Mouse (Mus musculus) forebrain, embryonic 14.5 days (tissue): ENCODE measurements at regions not wholly inside any gene's neighbourhood (a gene's known extent, or its start where the extent isn't known, plus 50 kb on each side); places are given as distances from the start of the nearest gene placed in this dataset.

Experiments used
- ATAC-seq: fragments of 200-750 bp; cut with Nextera tagmentation; 2 replicates; pipeline ENCODE4 v1.8.0; 2017; ENCODE audit warnings: mild to moderate bottlenecking, moderate library complexity
- DNase-seq: peaks from one replicate; pipeline ENCODE4 v3.0.0-alpha.2; 2015; ENCODE audit warnings: low spot score
- H3K27ac ChIP-seq: fragments of 300-500 bp; sonication (generic); 2 replicates; pipeline ENCODE4 v1.5.1; 2014; ENCODE audit warnings: low read depth, mild to moderate bottlenecking, control low read depth, low read length, moderate library complexity
- H3K27me3 ChIP-seq: fragments of 300-500 bp; sonication (generic); replicated peaks from 2 replicates; pipeline ENCODE4 v1.6.1; 2014; ENCODE audit warnings: low read length, control low read depth, mixed read lengths; ENCODE audit not compliant: control insufficient read depth, insufficient read depth
- H3K36me3 ChIP-seq: fragments of 300-500 bp; sonication (generic); 2 replicates; pipeline ENCODE4 v1.6.1; 2014; ENCODE audit warnings: low read length, control low read depth; ENCODE audit not compliant: control insufficient read depth, insufficient read depth
- H3K4me1 ChIP-seq: fragments of 300-500 bp; sonication (generic); 2 replicates; pipeline ENCODE4 v1.6.1; 2014; ENCODE audit warnings: antibody characterized with exemption, low read length, control low read depth; ENCODE audit not compliant: control insufficient read depth, insufficient read depth
- H3K4me2 ChIP-seq: fragments of 300-500 bp; sonication (generic); 2 replicates; pipeline ENCODE4 v1.6.1; 2014; ENCODE audit warnings: mild to moderate bottlenecking, control low read depth, low read length
- H3K4me3 ChIP-seq: fragments of 300-500 bp; sonication (generic); 2 replicates; pipeline ENCODE4 v1.5.1; 2014; ENCODE audit warnings: low read depth, low read length, control low read depth
- H3K9ac ChIP-seq: fragments of 300-500 bp; sonication (generic); 2 replicates; pipeline ENCODE4 v1.6.1; 2014; ENCODE audit warnings: mild to moderate bottlenecking, low read length, control low read depth, moderate library complexity
- H3K9me3 ChIP-seq: fragments of 300-500 bp; sonication (generic); replicated peaks from 2 replicates; pipeline ENCODE4 v1.6.1; 2016; ENCODE audit warnings: low read length, control low read depth, mixed read lengths; ENCODE audit not compliant: control insufficient read depth
- WGBS: fragments of 180-500 bp; shearing (Covaris S2); extraction: QIAGEN DNeasy Blood & Tissue Kit; methylation state at CpG from one replicate; pipeline ENCODE4 v1.1.7; 2014; 5-methylcytosine and 5-hydroxymethylcytosine counted together

DNA sequence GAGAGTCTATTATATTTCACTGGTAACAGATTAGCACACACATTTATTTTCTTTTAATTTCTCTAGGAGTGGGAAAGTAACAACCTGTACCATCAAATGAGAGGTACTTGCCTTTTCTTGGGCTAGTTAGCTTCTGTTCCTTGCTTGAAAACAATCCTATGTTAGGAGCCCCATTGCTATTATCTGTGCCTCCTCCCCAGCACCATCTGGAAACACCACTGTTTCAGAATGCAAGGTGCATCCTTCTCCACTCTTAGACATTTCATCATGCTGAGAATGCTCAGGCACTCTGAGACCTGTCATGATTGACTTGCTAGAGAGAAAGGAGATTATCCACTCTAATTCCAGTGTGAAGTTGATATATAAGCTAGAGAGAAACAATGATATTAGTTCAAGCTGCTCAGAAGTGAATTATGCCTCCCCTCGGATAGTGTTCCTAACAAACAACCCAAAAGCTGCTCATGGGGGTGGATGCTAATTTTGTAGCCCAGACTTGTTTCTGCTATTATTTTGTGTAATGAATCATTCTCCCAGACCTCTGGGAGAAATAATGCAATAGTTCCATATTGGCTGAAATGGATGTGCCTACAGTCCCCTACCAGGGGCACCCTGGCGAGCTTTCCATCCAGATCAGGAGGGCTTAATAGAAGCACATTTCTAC is 119.0 kb upstream of the Cttnbp2 start:
- no peaks in the 10 kb centered on the region for H3K4me1 ChIP-seq
- no peaks in the 10 kb centered on the region for H3K27me3 ChIP-seq
- H3K9ac ChIP-seq: no peak overlapping the region
- ATAC-seq (no peak), DNase-seq (no peak)
- H3K36me3 ChIP-seq: no peaks in the 10 kb centered on the region
- WGBS: 80% methylated on average over 2 of the region's 2 CpGs
- no peak overlapping the region for H3K4me2 ChIP-seq
- H3K9me3 ChIP-seq: 0 out of 2 replicates have a peak, but pooled peaks cover 3% of the 10 kb centered on the region
- H3K27ac ChIP-seq: no peak overlapping the region
- H3K4me3 ChIP-seq: no peak overlapping the region

DNA sequence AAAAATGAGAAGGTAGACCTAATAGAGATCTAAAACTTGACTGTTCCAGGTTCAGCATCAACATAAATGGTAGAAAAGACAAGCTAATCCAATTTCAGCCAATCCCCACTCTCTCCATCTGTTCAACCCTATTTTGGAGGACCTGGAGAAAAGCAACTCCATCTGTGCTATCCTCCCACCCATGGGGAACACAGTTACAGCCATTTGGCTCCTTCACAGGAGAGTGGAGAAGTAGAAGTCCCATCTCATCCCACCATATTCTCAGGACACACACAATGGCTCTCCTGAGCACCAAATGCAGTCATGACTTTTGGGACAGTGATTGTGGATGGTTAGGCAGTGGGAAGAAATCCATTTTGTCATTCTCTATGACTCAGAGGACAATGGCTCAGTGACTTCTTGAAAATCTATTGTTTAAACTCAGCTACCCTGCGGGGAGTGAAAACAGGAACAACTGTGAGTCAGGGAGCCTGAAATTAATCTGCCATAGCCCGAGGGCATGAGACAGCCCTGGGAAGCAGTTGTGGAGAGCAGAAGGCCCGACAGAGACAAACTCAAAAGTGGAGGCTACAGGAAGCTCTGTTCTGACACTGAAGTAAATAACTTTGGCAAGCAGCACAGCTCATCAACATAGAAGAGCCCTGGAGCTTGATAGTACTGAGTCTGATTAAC is 125.2 kb upstream of the Cttnbp2 start:
- 0 out of 2 replicates have a peak, but pooled peaks cover 3% of the 10 kb centered on the region for H3K9me3 ChIP-seq
- no peak overlapping the region for H3K27ac ChIP-seq
- no peak overlapping the region for H3K4me2 ChIP-seq
- DNase-seq (no peak), ATAC-seq (no peak)
- H3K4me1 ChIP-seq: no peaks in the 10 kb centered on the region
- 35% methylated on average over 3 of the region's 3 CpGs for WGBS
- no peaks in the 10 kb centered on the region for H3K36me3 ChIP-seq
- no peak overlapping the region for H3K9ac ChIP-seq
- H3K27me3 ChIP-seq: no peaks in the 10 kb centered on the region
- no peak overlapping the region for H3K4me3 ChIP-seq

DNA sequence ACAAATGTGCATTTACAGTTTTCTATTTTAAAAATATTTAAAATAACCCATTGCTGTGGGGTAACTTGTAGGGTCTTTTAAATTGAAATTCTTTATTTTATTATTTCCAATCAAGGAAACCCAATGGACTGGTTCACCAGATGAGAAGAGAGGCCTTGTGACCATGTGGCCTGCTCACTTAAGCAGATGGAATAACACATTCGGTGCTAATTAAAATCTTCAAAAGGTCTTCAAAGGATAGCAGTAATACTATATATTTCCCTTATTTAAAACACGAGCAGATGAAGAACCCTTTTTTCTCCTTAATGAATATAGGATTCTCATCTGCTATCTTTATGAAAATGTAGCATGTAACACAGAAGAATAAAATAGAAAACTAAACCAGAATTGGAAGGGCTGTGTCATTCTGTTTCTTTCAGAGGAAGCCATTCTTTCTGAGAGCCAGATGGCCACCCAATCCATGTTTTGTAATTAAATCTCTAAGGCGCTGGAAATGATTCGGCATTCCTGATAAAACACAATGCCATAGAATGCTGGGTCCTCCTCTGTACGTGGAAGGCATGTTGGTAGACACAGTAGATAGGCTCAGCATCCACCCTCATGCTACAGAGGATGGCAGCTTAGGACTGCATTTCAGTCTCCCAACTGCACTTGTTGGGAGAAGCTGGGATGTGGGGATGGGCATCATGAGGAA is 134.4 kb upstream of the Cttnbp2 start:
- peak; percentile 91 for ATAC-seq

DNA sequence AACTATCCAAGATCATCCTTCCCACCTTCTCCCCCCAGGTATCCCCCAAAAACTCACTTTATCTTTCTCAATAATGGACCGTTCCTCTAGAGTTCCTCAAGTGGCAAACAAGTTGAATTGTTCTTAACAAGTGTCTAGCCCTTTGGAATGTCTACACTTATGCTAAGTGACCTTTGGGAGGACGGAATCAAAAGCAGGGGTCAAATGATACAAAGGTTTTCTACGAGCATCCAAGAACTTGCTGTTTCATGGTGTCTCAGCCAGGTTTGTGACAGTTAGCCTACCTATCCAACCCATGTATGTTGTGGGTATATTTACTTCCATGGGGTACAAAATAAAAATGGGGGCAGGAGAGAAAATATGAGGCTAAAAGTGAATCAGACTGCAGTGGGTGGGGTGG is 136.7 kb upstream of the Cttnbp2 start:
- H3K27me3 ChIP-seq: no peaks in the 10 kb centered on the region
- no peak overlapping the region for H3K27ac ChIP-seq
- H3K4me3 ChIP-seq: no peak overlapping the region
- H3K36me3 ChIP-seq: no peaks in the 10 kb centered on the region
- DNase-seq: no peak
- H3K4me2 ChIP-seq: no peak overlapping the region
- no peak for ATAC-seq
- no peak overlapping the region for H3K9ac ChIP-seq
- H3K9me3 ChIP-seq: no peaks in the 10 kb centered on the region
- WGBS: 83% methylated on average over 3 of the region's 3 CpGs
- H3K4me1 ChIP-seq: no peaks in the 10 kb centered on the region

More for the DNA sequence above, 134.4 kb upstream of the Cttnbp2 start:
- 50% methylated on average over 5 of the region's 5 CpGs for WGBS
- Histone ChIP-seq H3K36me3 (no peaks in the 10 kb centered on the region), H3K9ac (no peak overlapping the region), H3K4me1 (no peaks in the 10 kb centered on the region), H3K4me3 (no peak overlapping the region), H3K4me2 (no peak overlapping the region), H3K27me3 (no peaks in the 10 kb centered on the region), H3K9me3 (no peaks in the 10 kb centered on the region), H3K27ac (peak overlapping the region; percentile 67)
- DNase-seq: peak; percentile 80

DNA sequence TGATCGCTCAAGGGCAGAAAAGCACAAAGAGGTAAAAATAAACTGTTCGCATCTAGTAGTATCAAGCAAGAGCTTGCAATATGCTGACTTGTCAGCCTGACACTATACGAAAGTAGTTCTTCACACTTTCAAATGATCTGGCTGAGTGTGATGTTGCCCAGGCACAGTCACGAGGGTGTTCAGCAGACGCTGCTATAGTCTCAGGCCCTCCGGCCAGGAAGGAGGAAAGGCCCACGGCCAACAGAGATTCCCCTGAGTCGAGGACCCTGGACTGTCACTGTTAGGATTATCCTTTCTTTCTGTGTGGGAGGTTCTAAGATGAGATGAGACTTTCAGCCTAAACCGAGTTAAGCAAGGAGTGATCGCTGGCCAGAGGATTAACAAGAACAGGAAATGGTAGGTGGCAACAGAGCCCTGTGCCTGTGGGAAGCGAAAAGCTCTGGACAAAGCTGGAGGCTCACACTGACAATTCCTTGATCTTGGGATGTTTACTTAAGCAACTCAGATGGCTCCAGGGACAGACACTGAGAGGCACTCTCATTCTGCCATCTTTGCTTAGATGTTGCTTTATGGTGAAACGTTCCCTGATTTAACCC is 137.5 kb upstream of the Cttnbp2 start:
- H3K27me3 ChIP-seq: no peaks in the 10 kb centered on the region
- H3K9ac ChIP-seq: no peak overlapping the region
- H3K27ac ChIP-seq: no peak overlapping the region
- DNase-seq (no peak), ATAC-seq (no peak)
- WGBS: 73% methylated on average over 12 of the region's 12 CpGs
- no peaks in the 10 kb centered on the region for H3K9me3 ChIP-seq
- no peak overlapping the region for H3K4me3 ChIP-seq
- no peaks in the 10 kb centered on the region for H3K36me3 ChIP-seq
- H3K4me2 ChIP-seq: no peak overlapping the region
- H3K4me1 ChIP-seq: no peaks in the 10 kb centered on the region

DNA sequence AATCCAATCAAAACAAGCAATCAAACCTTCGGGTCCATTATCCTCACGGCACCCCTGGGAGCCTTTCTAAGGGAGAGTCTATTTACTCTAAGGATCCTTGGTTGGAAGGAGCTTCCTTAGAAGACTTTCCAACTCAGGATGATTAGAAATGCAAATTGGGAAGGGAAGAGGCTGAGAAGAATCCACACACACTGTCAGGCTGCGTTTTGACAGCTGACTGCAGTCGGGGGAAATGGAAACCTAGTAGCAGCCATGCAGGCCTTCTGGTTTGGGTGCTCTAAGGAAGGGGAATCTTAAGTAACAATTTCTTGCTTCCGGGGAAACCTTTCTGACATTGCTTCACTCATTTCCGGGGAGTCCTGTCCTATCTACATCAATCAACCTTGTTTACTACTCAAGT is 139.6 kb upstream of the Cttnbp2 start:
- ATAC-seq: no peak
- no peaks in the 10 kb centered on the region for H3K27me3 ChIP-seq
- no peak overlapping the region for H3K4me2 ChIP-seq
- H3K4me1 ChIP-seq: no peaks in the 10 kb centered on the region
- no peak overlapping the region for H3K9ac ChIP-seq
- H3K4me3 ChIP-seq: no peak overlapping the region
- H3K27ac ChIP-seq: no peak overlapping the region
- H3K9me3 ChIP-seq: no peaks in the 10 kb centered on the region
- H3K36me3 ChIP-seq: no peaks in the 10 kb centered on the region
- WGBS: 32% methylated on average over 6 of the region's 6 CpGs
- peak; percentile 13 for DNase-seq

DNA sequence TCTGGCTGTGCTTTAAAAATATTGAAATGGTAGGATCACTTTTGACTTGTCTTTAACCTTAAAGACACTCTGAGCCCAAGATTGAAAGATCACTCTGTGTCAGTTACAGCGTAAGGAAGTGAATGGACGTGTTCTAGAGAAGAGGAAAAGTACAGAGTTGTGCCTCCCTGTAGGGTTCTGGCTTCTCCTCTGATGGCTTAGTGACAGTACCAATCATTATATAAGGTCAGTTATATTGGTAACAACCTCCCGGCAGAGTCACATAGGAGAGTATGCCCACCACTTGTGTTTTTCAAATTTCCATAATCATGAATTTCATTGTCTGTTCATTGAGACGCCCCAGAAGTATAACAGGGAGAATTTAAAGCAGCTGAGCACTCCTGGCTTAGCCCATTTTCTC is 141.6 kb upstream of the Cttnbp2 start:
- no peak for ATAC-seq
- Histone ChIP-seq H3K36me3 (no peaks in the 10 kb centered on the region), H3K9ac (no peak overlapping the region), H3K4me3 (no peak overlapping the region), H3K27me3 (no peaks in the 10 kb centered on the region), H3K4me1 (no peaks in the 10 kb centered on the region), H3K27ac (no peak overlapping the region), H3K4me2 (no peak overlapping the region), H3K9me3 (no peaks in the 10 kb centered on the region)
- 87% methylated on average over 4 of the region's 4 CpGs for WGBS
- no peak for DNase-seq

DNA sequence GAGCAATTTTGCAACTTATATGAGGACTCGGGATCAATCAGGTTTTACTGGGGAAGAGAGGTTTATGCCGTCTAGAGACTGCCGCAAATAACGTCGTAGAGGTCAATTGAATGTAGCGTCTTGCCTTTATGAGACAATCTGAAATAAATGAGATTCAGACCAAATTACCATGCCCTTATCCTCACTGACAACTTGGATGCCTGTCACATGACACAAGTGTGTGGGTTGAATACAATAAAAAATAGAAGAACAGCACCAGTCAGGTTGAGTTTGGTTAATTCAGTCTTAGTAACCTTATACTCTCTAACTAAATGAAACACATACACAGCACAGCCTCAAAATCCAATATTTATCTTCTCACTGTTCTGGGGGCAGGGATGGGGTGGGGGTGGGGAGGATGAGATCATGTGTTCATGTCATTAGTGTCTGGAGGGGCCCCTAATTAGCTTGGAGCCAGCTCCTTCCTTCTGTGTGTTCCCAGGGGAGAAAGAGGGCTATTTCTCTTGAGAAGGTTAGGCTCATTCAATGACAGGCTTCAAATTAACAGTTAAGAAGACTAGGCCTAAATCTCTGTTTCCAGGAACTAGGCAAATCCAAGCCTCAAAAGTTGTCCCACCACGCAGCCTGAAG is 142.2 kb upstream of the Cttnbp2 start:
- no peak overlapping the region for H3K4me3 ChIP-seq
- WGBS: 67% methylated on average over 7 of the region's 7 CpGs
- H3K9ac ChIP-seq: no peak overlapping the region
- H3K36me3 ChIP-seq: no peaks in the 10 kb centered on the region
- no peaks in the 10 kb centered on the region for H3K27me3 ChIP-seq
- ATAC-seq (peak; percentile 32), DNase-seq (no peak)
- H3K9me3 ChIP-seq: no peaks in the 10 kb centered on the region
- H3K27ac ChIP-seq: no peak overlapping the region
- no peaks in the 10 kb centered on the region for H3K4me1 ChIP-seq
- H3K4me2 ChIP-seq: no peak overlapping the region
